Mouse (Mus musculus) ES-E14 (cell line): Measurements from ENCODE around the gene Cryba4.

Experiments
- CHD2 ChIP-seq: IDR thresholded peaks from 2 replicates; pipeline ENCODE4 v1.6.1; 2014; ENCODE audit warnings: mild to moderate bottlenecking, low read depth, low read length, inconsistent platforms
- HCFC1 ChIP-seq: IDR thresholded peaks from 2 replicates; pipeline ENCODE4 v1.6.1; 2012; ENCODE audit warnings: low read length, inconsistent platforms, borderline replicate concordance; ENCODE audit not compliant: insufficient read depth
- MAFK ChIP-seq: IDR thresholded peaks from 2 replicates; pipeline ENCODE4 v1.6.1; 2014; ENCODE audit warnings: mild to moderate bottlenecking, low read depth, low read length, inconsistent platforms; ENCODE audit not compliant: insufficient read depth
- ZC3H11A ChIP-seq: IDR thresholded peaks from 2 replicates; pipeline ENCODE4 v1.6.1; 2012; ENCODE audit warnings: low read depth, mild to moderate bottlenecking, inconsistent platforms, low read length, borderline replicate concordance
- ZNF384 ChIP-seq: IDR thresholded peaks from 2 replicates; pipeline ENCODE4 v1.6.1; 2012; ENCODE audit warnings: low read depth, low read length, inconsistent platforms

DNA sequence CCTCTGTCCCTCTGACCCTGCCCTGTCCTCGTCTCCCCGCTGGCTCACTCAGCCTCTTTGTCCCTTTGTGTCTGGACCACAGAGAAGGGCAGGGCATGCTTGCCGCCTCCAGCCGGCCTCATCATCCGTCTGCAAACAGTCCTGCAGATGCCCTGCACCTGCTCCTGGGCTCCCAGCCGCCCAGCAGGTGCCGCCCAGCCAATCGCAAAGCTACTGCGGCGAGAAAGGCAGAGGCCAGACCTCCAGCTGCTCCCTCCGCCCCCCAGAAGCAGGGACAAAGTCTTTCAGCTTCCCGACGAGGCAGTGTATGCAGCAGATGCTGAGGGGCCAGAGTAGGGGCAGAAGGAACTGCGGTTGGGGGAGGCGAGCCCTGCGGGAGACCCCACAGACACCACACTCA, 14.9 kb downstream of the Cryba4 start:
- no peak for TF ChIP-seq MAFK
- TF ChIP-seq ZNF384 = no peak
- no peak for TF ChIP-seq CHD2
- no peak for TF ChIP-seq HCFC1
- TF ChIP-seq ZC3H11A = no peak
